Mouse (Mus musculus): ENCODE measurements around the gene Syne3.
A peak's percentile ranks its signal among the peaks of the same experiment; 100 is the strongest.

Gene Syne3

DNA sequence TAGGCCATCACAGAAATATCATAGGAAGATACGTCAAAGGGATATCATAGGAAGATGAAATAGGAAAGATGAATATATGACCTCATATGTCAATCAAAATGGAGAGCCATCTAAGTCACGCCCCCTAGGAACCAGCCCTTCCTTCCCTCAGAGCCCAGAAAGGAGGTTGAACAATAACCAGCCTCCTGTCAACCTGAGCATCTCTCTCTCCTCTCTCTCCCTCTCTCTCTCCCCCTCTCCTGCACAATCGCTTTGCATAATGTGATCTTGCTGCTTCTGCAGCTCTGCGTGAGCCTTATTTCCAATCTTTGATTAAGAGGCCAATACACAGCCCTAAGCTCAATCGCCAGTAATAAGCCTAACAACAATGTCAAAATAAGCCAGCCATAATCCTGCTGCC, 84.6 kb downstream of the Syne3 start:
- no peak for DNase-seq (ENCODE audit: low read depth, low spot score)

DNA sequence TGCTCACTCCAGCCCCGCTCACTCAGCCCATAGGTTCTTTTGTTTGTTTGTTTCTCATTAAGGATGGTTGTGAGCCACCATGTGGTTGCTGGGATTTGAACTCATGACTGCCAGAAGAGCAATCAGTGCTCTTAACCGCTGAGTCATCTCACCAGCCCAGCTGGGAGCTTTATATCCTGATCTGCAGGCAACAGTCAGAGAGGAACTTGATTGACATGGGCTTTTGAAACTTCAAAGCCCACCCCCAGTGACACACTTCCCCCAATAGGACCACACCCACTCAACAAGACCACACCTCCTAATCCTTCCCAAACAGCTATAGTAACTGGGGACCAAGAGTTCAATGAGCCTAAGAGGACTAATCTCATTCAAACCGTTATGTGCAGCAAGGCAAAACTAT, 85.1 kb downstream of the Syne3 start:
- peak; percentile 79 for DNase-seq (ENCODE audit: low read depth, low spot score)

DNA sequence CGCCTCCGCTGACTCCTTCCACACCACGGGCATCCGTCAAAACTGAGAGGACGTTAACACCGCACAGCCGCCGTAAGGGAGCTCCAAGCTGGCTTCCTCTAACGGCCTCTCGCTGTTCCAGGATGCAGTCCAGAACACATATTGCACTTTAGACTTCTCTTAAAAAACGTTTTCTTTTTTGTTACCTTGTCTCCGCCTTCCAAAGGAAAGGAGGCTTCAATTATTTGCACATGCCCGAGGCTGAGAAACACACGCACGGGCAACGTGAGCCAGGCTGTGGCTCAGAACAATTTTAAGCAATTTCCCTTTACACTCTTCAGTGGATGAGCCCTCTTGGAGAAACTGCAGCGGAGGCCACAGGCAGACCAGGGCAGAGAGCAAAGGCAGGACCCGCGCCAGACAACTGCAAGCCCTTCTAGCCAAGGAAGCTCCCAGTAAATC, 85.6 kb downstream of the Syne3 start:
- DNase-seq (ENCODE audit: low read depth, low spot score), result no peak

GRCm38 (mm10) chr12:104922647-104923046, 87.0 kb downstream of the Syne3 start:
- DNase-seq (ENCODE audit: low read depth, low spot score), result peak; percentile 62

DNA sequence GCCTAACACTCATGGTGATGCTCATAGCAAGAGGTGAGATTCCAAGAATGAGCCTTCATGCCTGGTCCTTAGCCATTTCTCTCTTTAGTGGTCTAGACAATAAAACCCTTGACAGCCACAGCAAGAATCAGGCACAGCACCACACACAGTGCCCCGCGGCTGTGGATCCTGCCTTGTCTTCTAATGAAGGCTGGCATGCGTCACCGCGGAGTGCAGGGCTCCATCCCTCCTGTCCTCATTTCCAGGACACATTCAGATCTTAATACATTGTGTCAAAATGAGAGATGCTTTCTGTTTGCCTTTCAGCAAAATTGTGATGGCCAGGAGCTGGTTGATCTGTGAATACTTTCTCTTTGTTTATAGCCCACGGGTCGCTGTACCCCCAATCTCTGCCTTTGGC, 88.5 kb downstream of the Syne3 start:
- DNase-seq (ENCODE audit: low read depth, low spot score), result no peak

- DNase-seq (ENCODE audit: low read depth, low spot score), result no peak
Measured at GRCm38 (mm10) chr12:104919247-104919646, 90.4 kb downstream of the Syne3 start.

GRCm38 (mm10) chr12:104917927-104918326, 91.7 kb downstream of the Syne3 start:
- DNase-seq (ENCODE audit: low read depth, low spot score), result peak; percentile 58

GRCm38 (mm10) chr12:104917297-104917696, 92.3 kb downstream of the Syne3 start:
- DNase-seq (ENCODE audit: low read depth, low spot score), result no peak

GRCm38 (mm10) chr12:104916776-104917175, 92.8 kb downstream of the Syne3 start:
- no peak for DNase-seq (ENCODE audit: low read depth, low spot score)

DNA sequence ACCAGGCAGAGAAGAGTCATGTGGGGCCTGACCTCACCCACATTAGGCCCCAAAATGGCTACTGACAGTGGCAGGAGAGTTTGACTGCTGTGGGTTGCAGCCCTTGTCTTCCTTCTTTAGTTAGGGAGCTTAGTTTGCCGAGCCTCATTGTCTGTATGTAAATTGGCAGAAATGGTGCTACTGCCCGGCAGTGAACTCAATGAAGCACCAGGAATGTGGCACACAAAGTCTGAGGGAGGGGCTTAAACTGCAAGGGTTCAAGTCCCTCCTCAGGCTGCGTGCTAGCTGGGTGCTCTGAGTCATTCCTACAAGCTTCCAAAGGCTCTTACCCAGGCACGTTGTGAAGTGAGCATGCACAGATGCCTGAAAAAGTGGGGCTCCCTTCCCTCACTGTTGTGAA, 93.9 kb downstream of the Syne3 start:
- peak; percentile 90 for DNase-seq (ENCODE audit: low read depth, low spot score)

DNA sequence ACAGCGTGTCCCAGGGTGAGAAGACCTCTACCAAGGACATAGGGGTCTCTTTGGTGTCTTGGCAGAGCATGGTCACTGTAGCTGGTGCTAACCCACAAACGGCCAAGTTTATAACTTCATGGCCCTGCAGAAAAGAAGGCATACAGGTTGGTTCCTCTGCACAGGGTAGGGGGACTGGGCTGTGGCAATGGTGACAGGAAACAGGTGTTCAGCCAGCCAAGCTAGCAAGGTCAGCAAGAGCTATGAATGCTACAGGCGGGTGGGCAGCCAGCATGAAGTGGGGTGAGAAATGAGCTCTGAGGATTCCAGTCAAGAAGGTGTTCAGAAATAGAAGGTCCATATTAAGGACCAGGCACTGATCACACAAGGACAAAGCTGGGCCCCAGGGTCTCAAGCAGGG, 96.6 kb downstream of the Syne3 start:
- DNase-seq (ENCODE audit: low read depth, low spot score), result no peak

DNA sequence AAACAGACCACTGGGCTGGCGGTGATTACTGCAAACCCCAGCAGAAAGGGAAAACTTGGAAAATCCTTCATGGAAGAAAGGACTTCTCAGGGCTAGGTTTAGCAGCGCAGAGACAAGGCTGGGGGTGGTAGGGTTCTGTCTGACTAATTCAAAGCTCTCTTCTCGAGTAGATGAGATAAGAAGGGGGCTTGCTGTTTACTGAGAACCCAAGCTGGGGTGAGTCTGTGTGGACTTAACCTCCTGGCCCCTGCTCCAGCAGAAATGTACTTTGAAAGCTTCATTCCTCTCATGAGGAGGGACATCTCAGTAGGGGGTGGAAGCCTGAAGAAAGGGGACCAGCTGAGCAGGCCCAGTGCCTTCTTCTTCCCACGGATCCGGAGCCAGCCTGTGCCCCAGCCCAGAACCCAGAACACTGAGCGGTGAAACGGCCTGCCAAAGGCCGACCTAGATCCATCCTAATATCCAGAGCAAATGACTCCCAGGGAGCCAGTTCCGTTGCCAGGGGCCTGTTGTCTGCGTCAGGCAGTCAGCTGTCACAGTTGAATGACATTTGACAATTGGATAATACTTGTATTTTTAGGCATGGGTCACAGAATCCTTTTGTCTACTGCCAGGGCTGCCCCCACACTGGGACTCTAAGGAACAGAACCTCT, 97.2 kb downstream of the Syne3 start:
- DNase-seq (ENCODE audit: low read depth, low spot score), result no peak

DNA sequence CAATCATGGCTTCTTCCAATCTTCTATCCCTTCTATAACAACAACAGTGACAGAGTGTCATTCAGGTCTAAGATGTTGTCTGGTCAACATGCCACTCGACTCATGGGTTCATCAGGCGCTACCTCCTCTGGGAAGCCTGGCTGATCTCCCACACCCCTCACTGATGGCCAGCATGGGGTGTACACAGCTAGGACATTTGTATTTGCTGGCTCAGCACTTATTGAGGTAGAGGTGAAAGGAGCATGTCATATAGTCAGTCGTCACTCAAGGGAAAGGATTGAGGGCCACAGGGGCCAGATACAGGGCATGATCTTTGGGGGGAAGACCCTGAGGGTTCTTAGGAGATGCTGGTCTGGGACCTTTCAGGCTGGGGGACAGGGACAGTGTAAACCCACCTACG, 99.9 kb downstream of the Syne3 start:
- DNase-seq (ENCODE audit: low read depth, low spot score), result no peak

GRCm38 (mm10) chr12:104908986-104909385, 100.6 kb downstream of the Syne3 start:
- DNase-seq (ENCODE audit: low read depth, low spot score), result no peak

DNA sequence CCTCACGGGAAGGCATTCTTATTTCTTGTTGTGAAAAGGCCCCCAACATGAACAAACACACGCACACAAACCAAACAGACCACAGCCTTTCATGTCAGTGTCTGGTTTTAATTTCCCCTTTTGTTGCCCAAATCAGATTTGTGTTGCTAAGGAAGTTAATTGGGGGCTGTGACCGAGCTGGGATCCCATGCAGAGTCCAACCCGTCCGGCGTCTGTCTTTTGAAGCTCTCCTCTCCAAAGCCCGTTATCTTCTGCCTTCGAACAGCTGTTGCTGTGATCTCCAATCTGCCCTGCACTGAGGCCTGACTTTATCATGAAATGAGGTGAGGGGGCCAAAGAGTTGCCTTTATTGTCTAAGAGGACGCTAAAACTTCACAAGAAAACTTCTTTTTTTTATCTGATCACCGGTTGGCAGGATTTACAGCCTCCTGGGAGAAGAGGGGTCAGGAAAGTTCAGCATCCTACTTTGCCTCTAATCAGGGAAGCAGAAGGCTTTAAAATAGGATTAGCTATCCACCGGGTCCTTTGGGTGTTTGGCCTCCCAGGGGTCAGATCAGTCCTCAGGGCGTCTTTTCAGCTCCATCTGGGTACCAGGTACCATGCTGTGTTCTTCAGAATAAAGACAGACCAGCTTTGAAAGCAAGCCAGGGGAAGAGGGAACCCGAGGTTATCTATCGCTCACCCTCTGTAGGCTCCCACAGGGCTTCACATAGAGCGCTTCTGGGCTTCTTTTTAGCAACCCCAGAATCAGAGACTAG, 101.4 kb downstream of the Syne3 start:
- no peak for DNase-seq (ENCODE audit: low read depth, low spot score)

- peak; percentile 93 for DNase-seq (ENCODE audit: low read depth, low spot score)
Measured at GRCm38 (mm10) chr12:104907133-104907532, 102.5 kb downstream of the Syne3 start.

DNA sequence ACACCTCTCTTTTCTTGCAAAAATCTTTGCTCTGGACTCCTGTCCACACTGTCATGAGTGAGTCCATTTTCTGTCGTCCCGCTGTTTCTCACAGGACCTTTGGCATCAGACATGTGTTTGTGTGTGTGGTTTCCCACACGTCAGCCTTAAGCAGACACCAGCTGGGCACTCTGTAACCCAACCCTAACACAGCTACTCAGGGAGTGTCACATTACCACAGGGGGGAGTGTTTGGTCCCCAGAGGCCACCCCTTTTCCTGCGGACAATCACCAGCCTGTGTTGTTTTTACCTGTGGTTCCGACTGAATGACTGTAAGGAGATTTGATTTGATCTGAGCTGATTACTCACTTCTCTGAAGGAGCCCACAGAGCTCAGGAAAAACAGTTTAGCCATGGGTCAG, 105.5 kb downstream of the Syne3 start:
- DNase-seq (ENCODE audit: low read depth, low spot score), result no peak

DNA sequence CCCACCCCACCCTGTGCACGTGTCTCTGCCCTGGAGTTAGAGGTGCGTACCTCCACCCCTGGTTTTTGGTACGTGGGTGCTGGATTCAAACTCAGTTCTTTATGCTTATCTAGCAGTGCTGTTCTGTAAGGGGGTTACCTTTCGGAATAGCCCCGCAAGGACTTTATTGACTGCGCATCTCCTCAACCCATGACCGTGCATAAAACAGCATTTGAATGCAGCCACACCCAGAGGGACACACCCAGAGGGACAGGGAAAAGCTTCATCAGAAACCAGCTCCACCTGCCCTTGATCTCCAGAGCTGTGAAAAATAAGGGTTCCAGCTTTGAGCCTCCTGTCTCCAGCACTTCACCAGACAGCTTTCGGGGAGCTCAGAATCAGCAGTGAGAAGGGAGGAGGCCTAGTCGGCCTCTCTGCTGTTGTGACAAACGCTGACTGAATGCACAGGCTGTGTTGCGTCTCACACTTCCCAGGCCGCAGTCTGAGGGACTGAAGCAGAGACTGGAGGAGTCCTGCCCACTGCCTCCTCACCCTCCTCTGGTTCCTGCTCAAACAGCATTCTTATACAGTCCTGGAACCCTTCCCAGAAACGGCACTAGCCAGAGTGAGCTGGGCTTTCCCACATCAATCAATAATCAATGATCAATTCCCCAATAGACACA, 107.1 kb downstream of the Syne3 start:
- DNase-seq (ENCODE audit: low read depth, low spot score), result peak; percentile 66

GRCm38 (mm10) chr12:104901320-104901719, 108.3 kb downstream of the Syne3 start:
- DNase-seq (ENCODE audit: low read depth, low spot score), result peak; percentile 53

DNA sequence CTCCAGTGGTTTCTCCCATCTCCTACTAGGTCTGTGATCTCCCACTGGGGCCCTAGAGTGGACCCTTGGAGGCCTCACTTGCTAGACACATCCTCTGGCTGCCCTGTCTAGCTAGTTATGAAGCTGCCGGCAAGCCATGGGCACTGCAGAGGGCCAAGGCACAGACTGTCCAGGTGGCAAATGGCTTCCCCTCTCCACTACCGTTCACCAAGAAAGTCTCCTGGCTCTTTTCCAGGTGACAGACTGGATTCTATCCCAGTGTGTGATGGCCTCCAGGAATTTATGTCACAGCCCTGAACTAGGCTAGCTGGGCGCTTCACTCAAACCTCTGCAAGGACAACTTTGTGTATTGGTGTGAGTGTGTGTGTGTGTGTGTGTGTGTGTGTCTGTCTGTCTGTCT, 109.8 kb downstream of the Syne3 start:
- DNase-seq (ENCODE audit: low read depth, low spot score), result no peak

GRCm38 (mm10) chr12:104899161-104899560, 110.4 kb downstream of the Syne3 start:
- peak; percentile 87 for DNase-seq (ENCODE audit: low read depth, low spot score)

- DNase-seq (ENCODE audit: low read depth, low spot score), result peak; percentile 90
Measured at GRCm38 (mm10) chr12:104898718-104899117, 110.9 kb downstream of the Syne3 start.

Data from R1 (cell line).